Mouse (Mus musculus): ENCODE measurements around the gene Terb1. TPM values are rescaled to one million over a fixed set of nuclear protein-coding genes. Genes with fewer than 3 reads are reported as not detected.

The Terb1 gene
- total and polyA plus RNA-seq, 2 experiments from 2014 or later, result 0.43 to 0.44 TPM

- H3K27me3 ChIP-seq (ENCODE audit: insufficient read depth, low read length), result no peaks in the 10 kb centered on the region
- peak within 1 kb of the TSS; percentile 95 for H3K9ac ChIP-seq
- peaks cover 8% of the 10 kb centered on the region for H3K36me3 ChIP-seq (ENCODE audit: insufficient read depth)
- peak within 1 kb of the TSS; percentile 88 for H3K27ac ChIP-seq (ENCODE audit: low read depth, low read length)
- peak within 1 kb of the TSS; percentile 67 for H3K4me2 ChIP-seq (ENCODE audit: low read depth)
- H3K4me1 ChIP-seq (ENCODE audit: insufficient read depth), result 0 out of 2 replicates have a peak, but pooled peaks cover 10% of the 10 kb centered on the region
- no peaks in the 10 kb centered on the region for H3K9me3 ChIP-seq (ENCODE audit: low read length)
- peak within 1 kb of the TSS; percentile 83 for H3K4me3 ChIP-seq (ENCODE audit: low read depth, low read length)
- ATAC-seq (peak; percentile 98), DNase-seq (peak; percentile 97)
- peak; percentile 99 for TF ChIP-seq CTCF (IDR thresholded peaks at IDR 0.05; ENCODE audit: low read depth)
- WGBS, result 2% methylated on average over 70 of the region's 70 CpGs
These were observed 24.5 kb upstream of the Terb1 start, which contains the start of the genes Nae1 and Car7 for GRCm38 (mm10) chr8:104533971-104534778. Gene Nae1 (minus strand): TSS chr8:104534637. Gene Car7 (plus strand): TSS chr8:104534689.

- TF ChIP-seq CTCF (IDR thresholded peaks at IDR 0.05; ENCODE audit: low read depth), result no peak
- 12% methylated on average over 7 of the region's 7 CpGs for WGBS
- H3K27ac ChIP-seq (ENCODE audit: low read depth, low read length), result no peak overlapping the region
These were observed 23.8 kb upstream of the Terb1 start for GRCm38 (mm10) chr8:104533551-104533950.

GRCm38 (mm10) chr8:104529671-104530070 is 20.0 kb upstream of the Terb1 start:
- no peak overlapping the region for H3K9ac ChIP-seq
- no peak for TF ChIP-seq CTCF (IDR thresholded peaks at IDR 0.05; ENCODE audit: low read depth)
- H3K4me1 ChIP-seq (ENCODE audit: insufficient read depth), result 0 out of 2 replicates have a peak, but pooled peaks cover 10% of the 10 kb centered on the region
- ATAC-seq (no peak), DNase-seq (peak; percentile 36)
- H3K4me3 ChIP-seq (ENCODE audit: low read depth, low read length), result no peak overlapping the region
- 67% methylated on average over 6 of the region's 6 CpGs for WGBS
- H3K27ac ChIP-seq (ENCODE audit: low read depth, low read length), result no peak overlapping the region
- H3K36me3 ChIP-seq (ENCODE audit: insufficient read depth), result peaks cover 27% of the 10 kb centered on the region
- no peaks in the 10 kb centered on the region for H3K27me3 ChIP-seq (ENCODE audit: insufficient read depth, low read length)
- H3K9me3 ChIP-seq (ENCODE audit: low read length), result no peaks in the 10 kb centered on the region
- H3K4me2 ChIP-seq (ENCODE audit: low read depth), result no peak overlapping the region

More at GRCm38 (mm10) chr8:104533551-104533950, 23.8 kb upstream of the Terb1 start:
- H3K9ac ChIP-seq, result peak overlapping the region; percentile 95
- H3K4me2 ChIP-seq (ENCODE audit: low read depth), result peak overlapping the region; percentile 67
- H3K9me3 ChIP-seq (ENCODE audit: low read length), result no peaks in the 10 kb centered on the region
- H3K36me3 ChIP-seq (ENCODE audit: insufficient read depth), result peaks cover 9% of the 10 kb centered on the region
- no peaks in the 10 kb centered on the region for H3K27me3 ChIP-seq (ENCODE audit: insufficient read depth, low read length)
- H3K4me3 ChIP-seq (ENCODE audit: low read depth, low read length), result peak overlapping the region; percentile 83
- H3K4me1 ChIP-seq (ENCODE audit: insufficient read depth), result 0 out of 2 replicates have a peak, but pooled peaks cover 10% of the 10 kb centered on the region
- ATAC-seq (no peak; the same call in 1 of the 2 replicates), DNase-seq (no peak)

GRCm38 (mm10) chr8:104517872-104518271 is 8.2 kb upstream of the Terb1 start:
- no peaks in the 10 kb centered on the region for H3K4me1 ChIP-seq (ENCODE audit: insufficient read depth)
- no peak overlapping the region for H3K27ac ChIP-seq (ENCODE audit: low read depth, low read length)
- H3K4me2 ChIP-seq (ENCODE audit: low read depth), result no peak overlapping the region
- ATAC-seq (no peak), DNase-seq (no peak)
- H3K27me3 ChIP-seq (ENCODE audit: insufficient read depth, low read length), result no peaks in the 10 kb centered on the region
- peaks cover 54% of the 10 kb centered on the region for H3K36me3 ChIP-seq (ENCODE audit: insufficient read depth)
- TF ChIP-seq CTCF (IDR thresholded peaks at IDR 0.05; ENCODE audit: low read depth), result no peak
- no peak overlapping the region for H3K4me3 ChIP-seq (ENCODE audit: low read depth, low read length)
- H3K9ac ChIP-seq, result no peak overlapping the region
- 69% methylated on average over 5 of the region's 5 CpGs for WGBS
- H3K9me3 ChIP-seq (ENCODE audit: low read length), result no peaks in the 10 kb centered on the region

- H3K27ac ChIP-seq (ENCODE audit: low read depth, low read length), result no peak overlapping the region
- H3K36me3 ChIP-seq (ENCODE audit: insufficient read depth), result peaks cover 27% of the 10 kb centered on the region
- H3K9ac ChIP-seq, result no peak overlapping the region
- H3K4me3 ChIP-seq (ENCODE audit: low read depth, low read length), result no peak overlapping the region
- ATAC-seq (no peak), DNase-seq (no peak)
- H3K9me3 ChIP-seq (ENCODE audit: low read length), result no peaks in the 10 kb centered on the region
- 78% methylated on average over 3 of the region's 3 CpGs for WGBS
- TF ChIP-seq CTCF (IDR thresholded peaks at IDR 0.05; ENCODE audit: low read depth), result no peak
- 0 out of 2 replicates have a peak, but pooled peaks cover 3% of the 10 kb centered on the region for H3K4me1 ChIP-seq (ENCODE audit: insufficient read depth)
- no peaks in the 10 kb centered on the region for H3K27me3 ChIP-seq (ENCODE audit: insufficient read depth, low read length)
- no peak overlapping the region for H3K4me2 ChIP-seq (ENCODE audit: low read depth)
These were observed 424 bp upstream of the Terb1 start for GRCm38 (mm10) chr8:104510134-104510533.

- Histone ChIP-seq H3K4me1 (ENCODE audit: insufficient read depth) (no peaks in the 10 kb centered on the region), H3K4me3 (ENCODE audit: low read depth, low read length) (no peak overlapping the region), H3K4me2 (ENCODE audit: low read depth) (no peak overlapping the region), H3K36me3 (ENCODE audit: insufficient read depth) (no peaks in the 10 kb centered on the region), H3K9me3 (ENCODE audit: low read length) (no peaks in the 10 kb centered on the region), H3K27ac (ENCODE audit: low read depth, low read length) (no peak overlapping the region), H3K27me3 (ENCODE audit: insufficient read depth, low read length) (no peaks in the 10 kb centered on the region), H3K9ac (no peak overlapping the region)
- DNase-seq, result no peak
- TF ChIP-seq CTCF (IDR thresholded peaks at IDR 0.05; ENCODE audit: low read depth), result no peak
- WGBS, result 42% methylated on average over 1 of the region's 1 CpGs
- ATAC-seq, result no peak
These were observed 30.6 kb downstream of the Terb1 start for GRCm38 (mm10) chr8:104479091-104479490.

GRCm38 (mm10) chr8:104472465-104472864 is 37.2 kb downstream of the Terb1 start:
- no peak for TF ChIP-seq CTCF (IDR thresholded peaks at IDR 0.05; ENCODE audit: low read depth)

More at GRCm38 (mm10) chr8:104472465-104472864, 37.2 kb downstream of the Terb1 start:
- DNase-seq (no peak), ATAC-seq (no peak)
- H3K4me2 ChIP-seq (ENCODE audit: low read depth), result no peak overlapping the region
- no peak overlapping the region for H3K9ac ChIP-seq
- H3K4me1 ChIP-seq (ENCODE audit: insufficient read depth), result no peaks in the 10 kb centered on the region
- no peaks in the 10 kb centered on the region for H3K27me3 ChIP-seq (ENCODE audit: insufficient read depth, low read length)
- no peaks in the 10 kb centered on the region for H3K36me3 ChIP-seq (ENCODE audit: insufficient read depth)
- no peaks in the 10 kb centered on the region for H3K9me3 ChIP-seq (ENCODE audit: low read length)
- WGBS, result 83% methylated on average over 3 of the region's 3 CpGs
- no peak overlapping the region for H3K27ac ChIP-seq (ENCODE audit: low read depth, low read length)
- H3K4me3 ChIP-seq (ENCODE audit: low read depth, low read length), result no peak overlapping the region

All from forebrain, postnatal 0 days (tissue).